Mouse (Mus musculus): Measurements from ENCODE around the gene Nckipsd.

GRCm38 (mm10) chr9:108780959-108781358, 27.2 kb upstream of the Nckipsd start:
- TF ChIP-seq CTCF (IDR thresholded peaks at IDR 0.05; ENCODE audit: control insufficient read depth, insufficient read depth, insufficient replicate concordance, low read depth, low read length) = no peak
- TF ChIP-seq POLR2A (IDR thresholded peaks at IDR 0.05; ENCODE audit: control insufficient read depth, low read depth, low read length) = no peak

Measured in testis, adult 2 months (tissue).